In genomic region chr12:73687077-73688035, GRCm38 (mm10) we compare ENCODE assay signal across 7 mouse cellular contexts.
A peak's percentile ranks its signal among the peaks of the same experiment; 100 is the strongest.
DNase-seq lines count a peak whose midpoint lies in the region; ATAC-seq lines count a peak whose summit lies in the region.

No protein-coding gene starts in this region.

- WGBS in forebrain, embryonic 15.5 days = 82% methylated on average over 20 of the region's 20 CpGs

- no peak overlapping the region for H3K9ac ChIP-seq in forebrain, embryonic 15.5 days (replicated peaks)

- peak; percentile 90 for ATAC-seq in granulocyte monocyte progenitor cell, adult 5-6 weeks (replicated peaks; ENCODE audit: poor library complexity, severe bottlenecking)
- ATAC-seq in forebrain, embryonic 15.5 days (replicated peaks) = no peak

- no peaks in the 10 kb centered on the region for H3K4me1 ChIP-seq in forebrain, embryonic 15.5 days

- no peak overlapping the region for H3K27ac ChIP-seq in forebrain, embryonic 15.5 days (replicated peaks)

- H3K4me2 ChIP-seq in forebrain, embryonic 15.5 days (replicated peaks) = no peak overlapping the region

- H3K27me3 ChIP-seq in forebrain, embryonic 15.5 days = no peaks in the 10 kb centered on the region

- no peak overlapping the region for H3K4me3 ChIP-seq in forebrain, embryonic 15.5 days

- DNase-seq in NIH3T3 (ENCODE audit: low read depth) = peak; percentile 75
- DNase-seq in adrenal gland, postnatal 10 days = peak; percentile 83
- DNase-seq in kidney, adult 9 months = peak; percentile 93
- peak; percentile 95 for DNase-seq in lung, postnatal 36 days
- DNase-seq in thymus, postnatal 10 days (ENCODE audit: low spot score in 2 of 2) = peak; percentile 42 to 43

- H3K9me3 ChIP-seq in forebrain, embryonic 15.5 days = no peaks in the 10 kb centered on the region

- H3K36me3 ChIP-seq in forebrain, embryonic 15.5 days = no peaks in the 10 kb centered on the region

Comparison
In these comparisons a context has a peak if more than half of its experiments do, and no peak if none do; other contexts are left out.
1. DNase-seq: peak in every context shown above with its lines; median percentile 95 in lung, postnatal 36 days; 93 in kidney, adult 9 months; 83 in adrenal gland, postnatal 10 days; 75 in NIH3T3; 42 in thymus, postnatal 10 days.